Mouse (Mus musculus) cortical plate, adult 2 months (tissue): ENCODE results near the gene Epha1.

Experiments
- CTCF ChIP-seq: fragments of 200-500 bp; IDR thresholded peaks from 2 replicates; pipeline ENCODE4 v1.5.1; 2011; ENCODE audit warnings: mild to moderate bottlenecking, control low read depth, low read length; ENCODE audit not compliant: insufficient read depth; ENCODE audit errors: extremely low read depth
- POLR2A ChIP-seq: fragments of 200-500 bp; IDR thresholded peaks from 2 replicates; pipeline ENCODE4 v1.6.1; 2011; ENCODE audit warnings: mild to moderate bottlenecking, low read length, control low read depth; ENCODE audit not compliant: insufficient read depth; ENCODE audit errors: extremely low read depth

GRCm38 (mm10) chr6:42357901-42358300, 15.2 kb downstream of the Epha1 start:
- no peak for TF ChIP-seq POLR2A
- no peak for TF ChIP-seq CTCF
